Mouse (Mus musculus) cerebellum, adult 2 months (tissue): ENCODE data around the gene Actr10. TPM values are rescaled to one million over a fixed set of nuclear protein-coding genes. Genes with fewer than 3 reads are reported as not detected.

Experiments
- DNase-seq, 2 experiments: peaks; one replicate each; pipeline ENCODE4 v3.0.0; 2021
- H3K27ac ChIP-seq: fragments of 200-500 bp; 2 replicates; pipeline ENCODE4 v1.5.1; 2012; ENCODE audit warnings: low read length, control low read depth, inconsistent platforms; ENCODE audit not compliant: insufficient read depth
- H3K27me3 ChIP-seq: fragments of 200-500 bp; 2 replicates; pipeline ENCODE4 v1.6.1; 2012; ENCODE audit warnings: inconsistent platforms, mild to moderate bottlenecking, low read length, moderate library complexity; ENCODE audit not compliant: control insufficient read depth, insufficient read depth
- H3K4me1 ChIP-seq: fragments of 200-500 bp; 2 replicates; pipeline ENCODE4 v1.6.1; 2011; ENCODE audit warnings: low read length; ENCODE audit not compliant: control insufficient read depth, insufficient read depth
- H3K4me3 ChIP-seq: fragments of 200-500 bp; replicated peaks from 2 replicates; pipeline ENCODE3; 2011; ENCODE audit warnings: mild to moderate bottlenecking, low read depth, low read length, control low read depth; ENCODE audit not compliant: insufficient read depth
- CTCF ChIP-seq: fragments of 200-500 bp; IDR thresholded peaks from 2 replicates; pipeline ENCODE4 v1.5.1; 2011; ENCODE audit warnings: low read depth, mild to moderate bottlenecking, control low read depth, low read length, moderate library complexity, borderline replicate concordance; ENCODE audit not compliant: insufficient read depth
- POLR2A ChIP-seq: fragments of 200-500 bp; IDR thresholded peaks from 2 replicates; pipeline ENCODE4 v1.6.1; 2011; ENCODE audit warnings: low read length, control low read depth, borderline replicate concordance; ENCODE audit not compliant: insufficient read depth
- WGBS: fragments of 180-500 bp; shearing (Covaris S2); methylation state at CpG from one replicate; pipeline ENCODE4 v1.1.7; 2018; 5-methylcytosine and 5-hydroxymethylcytosine counted together
- polyA plus RNA-seq: library from polyadenylated mRNA; depleted of rRNA; stranded (reverse); fragments of >200 nt; gene quantifications from 2 replicates; pipeline ENCODE4 v1.2.3, GENCODE M21; 2012

The Actr10 gene
- polyA plus RNA-seq, 1 experiment: 108 TPM

- H3K4me3 ChIP-seq: no peak overlapping the region
- 80% methylated on average over 7 of the region's 7 CpGs for WGBS
- DNase-seq: no peak
- TF ChIP-seq CTCF (no peak), POLR2A (no peak)
- H3K27ac ChIP-seq: no peak overlapping the region
- H3K27me3 ChIP-seq: no peaks in the 10 kb centered on the region
- H3K4me1 ChIP-seq: no peaks in the 10 kb centered on the region; the same call in 1 of the 2 replicates
Observed at GRCm38 (mm10) chr12:70978345-70978744, 40.7 kb downstream of the Actr10 start.

- WGBS: 89% methylated on average over 7 of the region's 7 CpGs
- TF ChIP-seq POLR2A (no peak), CTCF (no peak)
- no peak for DNase-seq
- Histone ChIP-seq H3K27me3 (no peaks in the 10 kb centered on the region), H3K27ac (no peak overlapping the region), H3K4me3 (no peak overlapping the region), H3K4me1 (no peaks in the 10 kb centered on the region; the same call in 1 of the 2 replicates)
Observed at GRCm38 (mm10) chr12:70984855-70985550, 47.3 kb downstream of the Actr10 start.

- 91% methylated on average over 5 of the region's 5 CpGs for WGBS
Observed at GRCm38 (mm10) chr12:70997225-70997624, 59.6 kb downstream of the Actr10 start.

GRCm38 (mm10) chr12:70999423-70999903 lies 61.8 kb downstream of the Actr10 start:
- 22% methylated on average over 5 of the region's 5 CpGs for WGBS
- no peak overlapping the region; the same call in 1 of the 2 replicates for H3K27ac ChIP-seq
- no peak for TF ChIP-seq CTCF
- no peak for TF ChIP-seq POLR2A
- H3K4me3 ChIP-seq: no peak overlapping the region
- H3K27me3 ChIP-seq: no peaks in the 10 kb centered on the region
- H3K4me1 ChIP-seq: peaks cover 3% of the 10 kb centered on the region; the same call in 1 of the 2 replicates
- DNase-seq: no peak

More at GRCm38 (mm10) chr12:70997225-70997624, 59.6 kb downstream of the Actr10 start:
- Histone ChIP-seq H3K27ac (no peak overlapping the region), H3K27me3 (no peaks in the 10 kb centered on the region), H3K4me1 (peaks cover 3% of the 10 kb centered on the region; the same call in 1 of the 2 replicates), H3K4me3 (no peak overlapping the region)
- TF ChIP-seq CTCF (no peak), POLR2A (no peak)
- DNase-seq: no peak

- Histone ChIP-seq H3K27me3 (no peaks in the 10 kb centered on the region), H3K4me1 (peaks cover 3% of the 10 kb centered on the region; the same call in 1 of the 2 replicates), H3K27ac (no peak overlapping the region), H3K4me3 (no peak overlapping the region)
- TF ChIP-seq POLR2A (no peak), CTCF (no peak)
- WGBS: 77% methylated on average over 1 of the region's 1 CpGs
- DNase-seq: no peak
Observed at GRCm38 (mm10) chr12:71000344-71000743, 62.7 kb downstream of the Actr10 start.

GRCm38 (mm10) chr12:71001456-71001855 lies 63.8 kb downstream of the Actr10 start:
- WGBS: 41% methylated on average over 6 of the region's 6 CpGs
- TF ChIP-seq CTCF: no peak
- no peak for TF ChIP-seq POLR2A
- H3K27ac ChIP-seq: no peak overlapping the region
- DNase-seq: no peak
- H3K4me1 ChIP-seq: peaks cover 3% of the 10 kb centered on the region; the same call in 1 of the 2 replicates
- H3K4me3 ChIP-seq: no peak overlapping the region
- H3K27me3 ChIP-seq: no peaks in the 10 kb centered on the region

GRCm38 (mm10) chr12:71003760-71004426 lies 66.2 kb downstream of the Actr10 start:
- no peak for DNase-seq
- Histone ChIP-seq H3K27me3 (no peaks in the 10 kb centered on the region), H3K4me3 (no peak overlapping the region), H3K27ac (no peak overlapping the region), H3K4me1 (peaks cover 3% of the 10 kb centered on the region; the same call in 1 of the 2 replicates)
- TF ChIP-seq POLR2A: no peak
- TF ChIP-seq CTCF: no peak
- 87% methylated on average over 5 of the region's 6 CpGs for WGBS

- Histone ChIP-seq H3K27ac (no peak overlapping the region), H3K4me3 (no peak overlapping the region), H3K4me1 (no peaks in the 10 kb centered on the region; the same call in 1 of the 2 replicates), H3K27me3 (no peaks in the 10 kb centered on the region)
- 94% methylated on average over 6 of the region's 6 CpGs for WGBS
- no peak for TF ChIP-seq POLR2A
- TF ChIP-seq CTCF: no peak
- DNase-seq: no peak
Observed at GRCm38 (mm10) chr12:71006141-71006540, 68.5 kb downstream of the Actr10 start.
